Mouse (Mus musculus) C2C12 (cell line): ENCODE measurements at regions not wholly inside any gene's neighbourhood (a gene's known extent, or its start where the extent isn't known, plus 50 kb on each side); places are given as distances from the start of the nearest gene placed in this dataset.
A peak's percentile ranks its signal among the peaks of the same experiment; 100 is the strongest.
"Not testable (repeated sequence)": the region's sequence is repeated elsewhere in the genome, so short reads cannot be mapped to it uniquely, and the experiment has no call there.

Source experiments
- H3K27me3 ChIP-seq: one replicate; pipeline ENCODE4 v1.6.1; 2011; ENCODE audit not compliant: control insufficient read depth, insufficient read depth, insufficient read length
- H3K36me3 ChIP-seq: one replicate; pipeline ENCODE4 v1.6.1; 2011; ENCODE audit not compliant: control insufficient read depth, insufficient read depth
- H3K4me3 ChIP-seq: one replicate; pipeline ENCODE4 v1.5.1; 2011; ENCODE audit warnings: mild to moderate bottlenecking, control low read depth; ENCODE audit not compliant: poor library complexity, insufficient read depth, severe bottlenecking
- H3K79me2 ChIP-seq: one replicate; pipeline ENCODE4 v1.6.1; 2011; ENCODE audit not compliant: control insufficient read depth, insufficient read depth
- H3K79me3 ChIP-seq: one replicate; pipeline ENCODE4 v1.6.1; 2011; ENCODE audit warnings: low read depth, control low read depth
- H3ac ChIP-seq: one replicate; pipeline ENCODE3; 2011; ENCODE audit warnings: low read depth; ENCODE audit not compliant: control insufficient read depth, insufficient read length
- CEBPB ChIP-seq: IDR thresholded peaks from one replicate; pipeline ENCODE4 v1.6.1; 2011; ENCODE audit warnings: low read depth, mild to moderate bottlenecking, control low read depth, moderate library complexity
- CTCF ChIP-seq: IDR thresholded peaks from one replicate; pipeline ENCODE4 v1.5.1; 2011; ENCODE audit not compliant: control insufficient read depth, insufficient read depth, insufficient read length
- FOSL1 ChIP-seq: IDR thresholded peaks from one replicate; pipeline ENCODE4 v1.8.0; 2011; ENCODE audit warnings: mild to moderate bottlenecking, low read length; ENCODE audit not compliant: poor library complexity, insufficient read depth, severe bottlenecking
- MAX ChIP-seq: IDR thresholded peaks from one replicate; pipeline ENCODE4 v1.6.1; 2011; ENCODE audit warnings: mild to moderate bottlenecking, control low read depth
- MYOD1 ChIP-seq: IDR thresholded peaks from one replicate; pipeline ENCODE4 v1.6.1; 2011; ENCODE audit warnings: low read depth; ENCODE audit not compliant: control insufficient read depth, insufficient read length
- MYOG ChIP-seq: IDR thresholded peaks from one replicate; pipeline ENCODE4 v1.6.1; 2011; ENCODE audit not compliant: control insufficient read depth, insufficient read length; ENCODE audit errors: extremely low read depth
- USF1 ChIP-seq: IDR thresholded peaks from one replicate; pipeline ENCODE4 v1.6.1; 2011; ENCODE audit warnings: low read depth, mild to moderate bottlenecking, control low read depth, moderate library complexity

DNA sequence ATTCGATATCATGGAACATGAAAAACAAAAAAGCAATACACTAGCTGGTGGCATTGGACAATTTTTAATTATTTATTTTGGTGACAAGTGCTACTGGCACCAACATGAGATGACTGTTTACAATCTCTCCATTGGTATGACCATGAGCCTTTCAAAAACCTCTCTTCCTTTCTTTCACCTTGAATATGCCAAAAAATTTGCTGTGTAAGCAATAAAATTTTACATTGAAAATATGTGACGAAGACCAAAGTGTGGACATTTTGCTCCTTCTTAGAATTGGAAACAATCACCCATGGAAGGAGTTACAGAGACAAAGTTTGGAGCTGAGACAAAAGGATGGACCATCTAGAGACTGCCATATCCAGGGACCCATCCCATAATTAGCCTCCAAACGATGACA is 83.4 kb upstream of the Gm49339 start:
- not testable (repeated sequence) for H3ac ChIP-seq, H3K27me3 ChIP-seq, H3K4me3 ChIP-seq, H3K79me2 ChIP-seq, H3K79me3 ChIP-seq, H3K36me3 ChIP-seq

DNA sequence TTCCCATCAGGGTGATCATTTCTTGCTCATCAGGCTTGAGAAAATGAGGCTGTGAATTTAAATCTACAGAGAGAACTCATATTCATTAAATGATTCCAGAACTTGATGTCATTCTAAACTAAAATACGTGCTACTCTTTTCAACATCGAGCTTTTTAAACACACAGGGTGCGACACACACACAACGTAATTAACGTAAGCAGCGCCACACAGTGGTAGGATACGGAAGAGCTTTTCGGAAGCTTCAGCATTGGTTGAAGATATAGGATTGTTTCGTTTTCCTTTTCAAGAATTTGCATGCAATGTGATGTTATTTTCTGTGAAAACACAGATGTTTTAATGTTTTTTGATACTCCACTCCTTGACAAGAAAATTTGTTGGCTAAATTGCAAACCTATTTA is 75.3 kb upstream of the Gm49339 start:
- H3K79me2 ChIP-seq, result no peaks in the 10 kb centered on the region
- H3K27me3 ChIP-seq, result no peaks in the 10 kb centered on the region
- H3K4me3 ChIP-seq, result no peak overlapping the region
- TF ChIP-seq CEBPB (no peak), CTCF (peak; percentile 43), FOSL1 (no peak)
- no peak overlapping the region for H3ac ChIP-seq
- no peaks in the 10 kb centered on the region for H3K36me3 ChIP-seq
- no peaks in the 10 kb centered on the region for H3K79me3 ChIP-seq

DNA sequence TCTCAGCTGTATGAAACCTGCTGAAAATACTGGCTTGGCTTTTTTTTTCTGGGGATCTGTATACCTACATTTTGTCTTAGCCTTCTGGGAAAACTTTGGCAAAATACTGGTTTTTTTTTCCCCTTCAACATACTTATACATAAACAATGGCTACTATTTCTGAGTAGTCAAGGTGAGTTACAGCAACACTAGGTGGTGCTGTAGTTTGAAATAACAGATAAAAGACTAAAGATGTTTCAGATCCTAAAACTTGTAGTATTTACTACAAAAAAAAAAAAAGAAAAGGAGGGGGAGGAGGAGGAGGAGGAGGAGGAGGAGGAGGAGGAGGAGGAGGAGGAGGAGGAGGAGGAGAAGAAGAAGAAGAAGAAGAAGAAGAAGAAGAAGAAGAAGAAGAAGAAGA is 67.6 kb upstream of the Gm49339 start:
- no peak overlapping the region for H3ac ChIP-seq
- no peaks in the 10 kb centered on the region for H3K27me3 ChIP-seq
- TF ChIP-seq FOSL1 (no peak), MYOG (no peak)
- no peaks in the 10 kb centered on the region for H3K36me3 ChIP-seq
- no peaks in the 10 kb centered on the region for H3K79me2 ChIP-seq
- H3K4me3 ChIP-seq, result no peak overlapping the region
- H3K79me3 ChIP-seq, result no peaks in the 10 kb centered on the region

DNA sequence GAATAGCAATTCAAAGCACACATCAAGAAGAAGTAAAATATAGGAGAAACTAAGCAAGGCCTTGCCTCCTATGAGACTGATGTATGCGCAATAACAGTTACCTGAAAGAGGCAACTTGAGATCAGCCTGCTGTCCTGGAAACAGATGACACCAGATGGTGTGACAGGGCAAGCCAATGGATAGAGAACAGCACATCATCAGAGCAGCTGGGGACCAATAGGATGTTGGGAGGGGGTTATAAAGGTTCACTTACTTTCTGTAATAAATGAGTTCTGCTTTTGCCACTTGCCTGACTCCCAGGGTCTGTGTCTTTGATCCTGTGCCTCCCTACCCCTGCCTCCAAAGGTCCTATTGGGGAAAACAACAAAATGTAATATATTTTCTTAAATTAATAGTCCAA is 65.9 kb upstream of the Gm49339 start:
- Histone ChIP-seq H3K36me3 (no peaks in the 10 kb centered on the region), H3K27me3 (no peaks in the 10 kb centered on the region), H3K4me3 (no peak overlapping the region), H3ac (no peak overlapping the region), H3K79me3 (no peaks in the 10 kb centered on the region), H3K79me2 (no peaks in the 10 kb centered on the region)
- TF ChIP-seq CEBPB (no peak), MYOG (no peak), CTCF (no peak), MYOD1 (no peak), FOSL1 (no peak), MAX (no peak), USF1 (no peak)

DNA sequence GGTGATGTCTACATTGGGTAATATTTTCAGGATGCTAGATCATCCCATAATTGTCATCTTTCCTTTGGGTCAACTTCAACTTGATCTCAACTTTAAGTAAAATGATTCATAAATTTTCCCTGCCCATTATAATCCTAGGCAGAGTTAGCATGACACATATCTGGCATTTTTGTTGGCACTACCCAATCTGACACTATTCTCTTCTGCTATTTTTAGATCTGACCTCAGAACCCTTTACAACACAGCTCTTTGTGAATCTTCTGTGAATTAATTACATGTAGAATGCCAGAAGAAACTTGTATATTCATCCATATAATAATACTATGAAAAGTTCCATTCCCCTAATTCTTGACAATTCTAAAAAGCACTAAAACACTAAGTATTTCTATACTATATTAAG is 63.7 kb upstream of the Gm49339 start:
- TF ChIP-seq FOSL1, result no peak
- no peak for TF ChIP-seq USF1
- no peak for TF ChIP-seq CEBPB
- TF ChIP-seq MAX, result no peak
- no peak for TF ChIP-seq MYOG
- TF ChIP-seq MYOD1, result no peak
- TF ChIP-seq CTCF, result no peak
- H3K79me3 ChIP-seq, result no peaks in the 10 kb centered on the region
- no peaks in the 10 kb centered on the region for H3K27me3 ChIP-seq
- H3K36me3 ChIP-seq, result no peaks in the 10 kb centered on the region
- no peak overlapping the region for H3K4me3 ChIP-seq
- no peaks in the 10 kb centered on the region for H3K79me2 ChIP-seq
- H3ac ChIP-seq, result no peak overlapping the region

DNA sequence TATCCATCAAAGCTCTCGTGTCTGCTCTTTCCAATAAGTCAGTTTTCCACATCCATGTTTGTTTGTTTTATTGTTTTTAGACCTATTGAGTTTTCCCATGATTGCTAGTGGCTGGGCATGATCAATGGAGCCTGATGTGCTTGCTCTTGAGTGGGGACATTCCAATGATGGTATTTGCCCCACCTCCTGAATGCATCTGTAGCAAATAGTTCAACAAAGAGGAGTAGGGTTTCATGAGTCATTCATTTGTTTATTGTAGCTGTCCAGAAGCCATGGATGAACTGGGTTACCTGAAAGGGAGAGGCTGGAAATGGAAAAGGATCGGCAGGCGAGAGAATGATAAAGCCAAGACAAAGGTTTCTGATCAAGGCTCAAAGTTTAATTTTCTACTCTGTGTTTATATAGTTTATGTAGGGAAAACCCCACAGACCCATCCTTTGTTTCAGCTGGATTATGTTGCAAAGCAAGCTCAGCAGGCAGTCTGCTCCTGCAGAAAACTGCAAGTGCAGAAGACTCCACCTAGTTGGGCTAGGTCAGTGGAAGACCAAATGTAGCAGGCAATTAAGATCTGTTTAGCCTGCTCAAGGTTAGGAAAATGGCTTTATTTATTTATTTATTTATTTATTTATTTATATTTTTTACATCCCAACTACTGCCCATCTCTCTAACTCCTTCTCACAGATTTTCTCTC is 63.0 kb upstream of the Gm49339 start:
- TF ChIP-seq CTCF, result no peak
- no peak for TF ChIP-seq FOSL1
- no peak for TF ChIP-seq USF1
- no peak for TF ChIP-seq MYOD1
- no peak for TF ChIP-seq MYOG
- TF ChIP-seq CEBPB, result no peak
- no peak for TF ChIP-seq MAX
- Histone ChIP-seq H3K79me3 (no peaks in the 10 kb centered on the region), H3K36me3 (no peaks in the 10 kb centered on the region), H3K27me3 (no peaks in the 10 kb centered on the region), H3K79me2 (no peaks in the 10 kb centered on the region), H3ac (no peak overlapping the region), H3K4me3 (no peak overlapping the region)

DNA sequence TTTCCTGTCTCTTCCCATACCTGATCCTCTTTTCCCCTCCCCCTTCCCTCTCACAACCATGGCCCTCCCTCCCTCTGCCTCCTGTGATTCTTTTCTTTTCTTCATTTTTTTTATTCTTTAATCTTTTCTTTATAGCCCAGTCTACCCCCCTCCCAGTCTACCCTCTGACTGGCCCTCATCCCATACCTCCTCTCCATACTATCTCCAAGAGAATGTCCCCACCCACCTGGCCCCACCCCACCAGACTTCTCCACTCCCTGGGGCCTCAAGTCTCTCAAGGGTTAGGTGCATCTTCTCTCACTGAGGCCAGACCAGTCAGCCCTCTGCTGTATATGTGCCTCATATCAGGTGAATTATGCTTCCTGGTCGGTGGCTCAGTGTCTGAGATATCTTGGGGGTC is 61.9 kb upstream of the Gm49339 start:
- Histone ChIP-seq H3K4me3 (no peak overlapping the region), H3K27me3 (no peaks in the 10 kb centered on the region), H3K79me2 (no peaks in the 10 kb centered on the region), H3K79me3 (no peaks in the 10 kb centered on the region), H3ac (no peak overlapping the region), H3K36me3 (no peaks in the 10 kb centered on the region)
- TF ChIP-seq CEBPB, result no peak
